In the genomic region with DNA sequence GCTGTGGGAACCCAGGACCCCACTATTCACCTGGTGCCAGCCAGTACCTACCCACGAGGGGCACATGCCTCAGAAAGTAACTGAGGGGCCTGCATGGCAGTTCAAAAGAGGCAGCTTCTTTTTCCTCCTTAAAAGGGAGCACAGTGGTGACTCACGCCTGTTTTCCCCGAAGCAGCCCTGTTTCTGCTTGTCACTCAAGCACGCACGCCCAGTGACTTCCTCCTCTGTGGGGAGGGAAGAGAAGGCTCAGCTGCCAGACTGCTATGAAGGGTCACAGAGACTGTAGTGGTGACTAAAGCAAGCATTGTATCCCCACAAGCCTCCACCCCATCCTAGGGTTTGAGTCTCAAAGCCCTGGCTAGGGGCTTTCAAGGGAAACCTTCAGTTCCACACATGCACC, we compare ENCODE assay signal across 18 mouse cellular contexts. TPM values are rescaled to one million over a fixed set of nuclear protein-coding genes. Genes with fewer than 3 reads are reported as not detected.
DNase-seq lines count a peak whose midpoint lies in the region; ATAC-seq and TF ChIP-seq lines count a peak whose summit lies in the region.
"Had no signal": no experiment of that assay in that cellular context is flagged by ENCODE, and none has a peak within 500 bp of the region (broad histone marks: within the 10 kb centered on the region; RNA-seq: fewer than 3 reads in every experiment).

No protein-coding gene starts in this region.

- H3K4me3 ChIP-seq in kidney, postnatal 0 days (replicated peaks; ENCODE audit: low read depth, low read length), result no peak overlapping the region
- no peak overlapping the region for H3K4me3 ChIP-seq in bone marrow macrophage, adult 2 months (ENCODE audit: insufficient read depth, low read length)
- no peak overlapping the region for H3K4me3 ChIP-seq in forebrain, embryonic 10.5 days
- H3K4me3 ChIP-seq: embryonic facial prominence, embryonic 15.5 days; forebrain, embryonic 13.5 days; heart, embryonic 13.5 days; midbrain, embryonic 10.5 days had no signal

- no peak overlapping the region for H3K9ac ChIP-seq in kidney, postnatal 0 days (ENCODE audit: low read depth, low read length)
- H3K9ac ChIP-seq: embryonic facial prominence, embryonic 15.5 days; forebrain, embryonic 13.5 days; heart, embryonic 13.5 days had no signal

- no peaks in the 10 kb centered on the region for H3K4me1 ChIP-seq in kidney, postnatal 0 days (replicated peaks; ENCODE audit: insufficient read depth, low read length)
- peaks cover 10% of the 10 kb centered on the region for H3K4me1 ChIP-seq in bone marrow macrophage, adult 2 months (ENCODE audit: control insufficient read depth, insufficient read depth, low read length)
- peaks cover 16% of the 10 kb centered on the region for H3K4me1 ChIP-seq in forebrain, embryonic 10.5 days
- H3K4me1 ChIP-seq: embryonic facial prominence, embryonic 15.5 days; heart, embryonic 13.5 days had no signal

- no peak for TF ChIP-seq CTCF in kidney, postnatal 0 days (IDR thresholded peaks at IDR 0.05; ENCODE audit: low read depth)
- no peak for TF ChIP-seq CTCF in bone marrow macrophage, adult 2 months (IDR thresholded peaks at IDR 0.05; ENCODE audit: low read depth, low read length)

- TF ChIP-seq POLR2A in bone marrow macrophage, adult 2 months (IDR thresholded peaks at IDR 0.05; ENCODE audit: borderline replicate concordance, low read depth, low read length), result no peak

- peak; percentile 45 for DNase-seq in kidney, postnatal 0 days (ENCODE audit: low spot score)
- DNase-seq in kidney, postnatal 36 days, result no peak
- peak; percentile 3 for DNase-seq in lung, postnatal 36 days
- no peak for DNase-seq in lung, postnatal 4 days
- DNase-seq in 416B (ENCODE audit: low read depth), result peak; percentile 65
- no peak for DNase-seq in forebrain, embryonic 10.5 days (ENCODE audit: extremely low spot score, low spot score)
- no peak for DNase-seq in adipocyte (ENCODE audit: low spot score)
- DNase-seq: cerebellum, adult 9-11 months; heart, postnatal 36 days; kidney, adult 2 months; left cerebral cortex, postnatal 4 days; thymus, postnatal 4 days had no signal

- no peak overlapping the region for H3K4me2 ChIP-seq in kidney, postnatal 0 days (ENCODE audit: low read length)
- H3K4me2 ChIP-seq: embryonic facial prominence, embryonic 15.5 days; forebrain, embryonic 13.5 days; heart, embryonic 13.5 days had no signal

- no peaks in the 10 kb centered on the region for H3K27me3 ChIP-seq in kidney, postnatal 0 days (ENCODE audit: insufficient read depth, low read length)
- peaks cover 68% of the 10 kb centered on the region for H3K27me3 ChIP-seq in forebrain, embryonic 10.5 days (ENCODE audit: poor library complexity, severe bottlenecking)

- no peak for ATAC-seq in kidney, postnatal 0 days (replicated peaks; ENCODE audit: low FRiP score, low read depth)
- ATAC-seq: CD4-positive, CD25-positive, alpha-beta regulatory T cell, adult 4 months; forebrain, embryonic 13.5 days had no signal

- WGBS in kidney, postnatal 0 days, result 20% methylated on average over 5 of the region's 5 CpGs
- WGBS in forebrain, embryonic 10.5 days, result 57% methylated on average over 5 of the region's 5 CpGs

- no peaks in the 10 kb centered on the region for H3K36me3 ChIP-seq in kidney, postnatal 0 days (ENCODE audit: insufficient read depth, low read length)
- H3K36me3 ChIP-seq in forebrain, embryonic 10.5 days (replicated peaks), result no peaks in the 10 kb centered on the region
- H3K36me3 ChIP-seq: embryonic facial prominence, embryonic 15.5 days; heart, embryonic 13.5 days; midbrain, embryonic 10.5 days had no signal

- no peaks in the 10 kb centered on the region for H3K9me3 ChIP-seq in kidney, postnatal 0 days (replicated peaks; ENCODE audit: low read length)
- H3K9me3 ChIP-seq in forebrain, embryonic 10.5 days, result no peaks in the 10 kb centered on the region
- H3K9me3 ChIP-seq: embryonic facial prominence, embryonic 15.5 days; forebrain, embryonic 13.5 days; heart, embryonic 13.5 days; midbrain, embryonic 10.5 days had no signal

- H3K27ac ChIP-seq in kidney, postnatal 0 days, result no peak overlapping the region
- H3K27ac ChIP-seq in bone marrow macrophage, adult 2 months (ENCODE audit: insufficient read depth, low read depth, low read length), result 0 out of 2 replicates have a peak overlapping the region, but pooled peaks have one; percentile 19
- H3K27ac ChIP-seq in forebrain, embryonic 10.5 days, result no peak overlapping the region
- H3K27ac ChIP-seq: embryonic facial prominence, embryonic 15.5 days; forebrain, embryonic 13.5 days; heart, embryonic 13.5 days; midbrain, embryonic 10.5 days had no signal

RNA-seq across cellular contexts. Expression of gene Lingo1, which starts 51.9 kb away (rescaled TPM):
- polyA plus RNA-seq in kidney, postnatal 0 days (2015; fragmentation: Nextera tagmentation; extraction: Ambion mirVana), result 2.6 and 3.2 TPM in 2 replicates
- not detected in 2 replicates for polyA plus RNA-seq in bone marrow macrophage, adult 2 months (2012; ENCODE audit: insufficient read depth, insufficient read length, missing spikeins)
- 0.74 and 0.77 TPM in 2 replicates for polyA plus RNA-seq in forebrain, embryonic 10.5 days (2016; fragmentation: Nextera tagmentation; extraction: Ambion mirVana)
- polyA plus RNA-seq: CD4-positive, CD25-positive, alpha-beta regulatory T cell, adult 4 months had no signal

Comparison
In these comparisons a context has a peak if more than half of its experiments do, and no peak if none do; other contexts are left out.
1. DNase-seq: peak in kidney, postnatal 0 days (single experiment), lung, postnatal 36 days (single experiment) and 416B (single experiment); none in kidney, postnatal 36 days (0 of 2), lung, postnatal 4 days (0 of 2), forebrain, embryonic 10.5 days (single experiment) and adipocyte (single experiment).